Mouse (Mus musculus): ENCODE measurements at regions not wholly inside any gene's neighbourhood (a gene's known extent, or its start where the extent isn't known, plus 50 kb on each side); places are given as distances from the start of the nearest gene placed in this dataset.

DNA sequence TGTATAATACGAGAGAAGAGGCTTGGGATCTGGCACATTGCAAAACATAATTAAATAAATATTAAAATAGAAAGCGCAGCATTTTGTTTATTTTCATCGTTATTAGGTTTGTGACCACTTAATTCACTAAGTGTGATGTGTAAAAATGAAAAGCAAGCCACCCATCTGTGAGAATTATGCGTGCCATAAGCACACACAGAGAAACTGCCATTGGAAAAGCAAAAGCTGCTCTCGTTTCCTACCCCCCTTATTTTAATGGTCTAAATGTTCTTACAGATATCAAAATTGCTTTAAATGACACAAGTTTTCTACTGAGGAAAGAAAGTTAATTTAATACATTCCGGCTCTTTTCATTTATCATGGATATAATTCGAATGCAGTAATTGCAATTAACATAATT is 2780.8 kb upstream of the Gm7489 start:
- no peak for DNase-seq (ENCODE audit: low spot score in 2 of 2)

DNA sequence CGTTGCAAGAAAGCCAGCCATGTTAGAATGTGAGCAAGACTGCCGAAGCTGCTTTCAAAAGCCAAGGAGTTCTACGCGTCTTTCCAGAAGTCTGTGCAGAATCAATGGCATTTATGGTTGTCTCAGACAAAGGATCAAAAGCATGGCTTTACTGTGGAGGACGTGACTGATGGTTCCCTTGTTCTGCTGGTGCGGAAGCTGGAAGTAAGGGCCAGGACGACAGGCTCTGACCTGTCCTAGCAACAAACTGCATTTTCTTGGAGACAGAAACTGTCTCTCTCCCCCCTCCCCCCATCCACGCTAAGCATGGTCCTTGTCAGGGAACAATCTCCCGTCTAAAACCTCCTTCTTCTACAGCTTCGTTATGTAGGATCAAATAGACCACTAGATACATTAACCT is 2780.3 kb upstream of the Gm7489 start:
- no peak for DNase-seq (ENCODE audit: low spot score in 2 of 2)

DNA sequence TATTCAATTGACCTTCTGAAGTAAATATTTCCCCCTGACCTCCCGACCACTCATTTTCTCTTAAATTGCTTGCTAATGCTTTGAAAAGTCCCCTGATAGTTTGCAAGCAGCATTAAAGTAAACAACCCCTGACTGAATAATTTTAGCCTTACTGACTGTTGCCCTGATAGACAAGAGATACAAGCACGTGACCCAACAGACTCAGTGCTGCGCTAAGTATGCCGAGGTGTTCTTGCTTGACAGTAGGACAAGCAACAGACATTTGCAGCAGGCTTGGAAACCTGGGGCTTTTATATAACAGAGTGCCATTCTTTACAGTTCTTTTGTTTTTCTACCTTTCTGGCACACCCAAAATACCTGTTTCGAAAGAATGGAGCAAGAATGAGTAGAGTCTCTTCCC is 2779.9 kb upstream of the Gm7489 start:
- no peak for DNase-seq (ENCODE audit: low spot score in 2 of 2)

DNA sequence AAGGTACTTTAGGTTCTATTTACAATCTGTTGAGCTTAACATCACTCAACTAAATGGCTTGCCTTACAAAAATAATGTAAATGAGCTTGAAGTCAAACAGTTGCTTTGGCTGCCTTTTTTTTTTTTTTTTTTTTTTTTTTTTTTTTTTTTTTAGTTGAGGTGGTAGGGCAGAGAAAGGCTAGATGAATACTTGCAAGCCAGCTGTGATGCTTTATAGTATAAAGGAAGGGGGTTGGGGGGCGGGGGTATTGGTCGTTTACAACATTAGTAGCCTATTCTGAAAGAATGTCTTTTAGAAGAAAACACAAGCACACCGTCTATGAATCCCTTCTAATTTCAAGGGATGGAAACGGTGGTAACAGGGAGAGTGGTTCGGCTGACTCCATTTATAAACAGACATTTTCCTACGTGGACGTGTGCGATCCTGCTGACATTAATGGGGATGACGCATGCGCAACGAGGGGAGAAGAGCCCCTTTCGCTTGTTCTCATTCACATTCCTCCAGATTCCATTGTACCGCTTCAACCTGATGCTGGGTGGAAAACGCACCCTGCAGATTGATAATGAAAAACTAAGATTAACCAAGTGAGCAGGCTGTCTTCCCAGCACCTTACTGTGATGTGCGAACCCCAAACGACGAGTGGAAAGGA is 2779.2 kb upstream of the Gm7489 start:
- no peak for DNase-seq (ENCODE audit: low spot score in 2 of 2)

DNA sequence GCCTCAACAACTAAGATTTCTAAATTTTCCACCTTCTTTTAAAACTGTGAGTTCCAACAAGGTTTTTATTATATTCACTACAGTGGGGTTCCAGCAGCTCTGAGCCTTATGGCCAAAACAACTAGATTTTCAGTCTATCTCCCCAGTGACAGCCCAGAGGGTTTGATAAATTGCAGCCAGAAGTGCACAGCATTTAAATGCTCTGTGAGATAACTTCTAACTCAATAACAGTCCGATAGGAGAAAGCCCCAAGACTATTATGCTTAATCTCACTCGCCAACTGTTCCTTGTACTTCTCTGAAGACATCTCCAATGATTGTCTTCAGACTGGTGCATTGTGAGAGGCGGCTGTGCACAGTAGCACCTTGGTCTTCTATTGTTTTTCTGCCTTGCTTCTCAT is 2774.5 kb upstream of the Gm7489 start:
- DNase-seq (ENCODE audit: low spot score in 2 of 2): no peak

DNA sequence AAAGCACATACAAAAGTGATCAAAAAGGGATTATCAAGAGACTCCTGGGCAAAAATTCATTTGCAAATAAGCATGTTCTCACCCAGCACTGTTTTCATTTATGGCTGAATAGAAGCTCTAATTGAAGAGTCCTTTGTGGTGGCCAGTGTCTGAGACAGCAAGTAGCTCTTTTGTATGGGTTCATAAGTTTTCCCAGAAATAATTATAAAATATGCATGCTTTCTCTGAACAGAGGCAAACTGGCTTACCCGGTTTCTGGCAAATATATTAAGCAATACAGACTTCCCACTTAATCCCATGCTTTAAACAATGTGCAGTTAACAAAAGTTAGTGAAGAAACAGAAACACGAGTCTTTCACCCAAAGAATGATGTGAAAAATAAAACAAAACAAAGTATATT is 2758.8 kb upstream of the Gm7489 start:
- DNase-seq (ENCODE audit: low spot score in 2 of 2): no peak

DNA sequence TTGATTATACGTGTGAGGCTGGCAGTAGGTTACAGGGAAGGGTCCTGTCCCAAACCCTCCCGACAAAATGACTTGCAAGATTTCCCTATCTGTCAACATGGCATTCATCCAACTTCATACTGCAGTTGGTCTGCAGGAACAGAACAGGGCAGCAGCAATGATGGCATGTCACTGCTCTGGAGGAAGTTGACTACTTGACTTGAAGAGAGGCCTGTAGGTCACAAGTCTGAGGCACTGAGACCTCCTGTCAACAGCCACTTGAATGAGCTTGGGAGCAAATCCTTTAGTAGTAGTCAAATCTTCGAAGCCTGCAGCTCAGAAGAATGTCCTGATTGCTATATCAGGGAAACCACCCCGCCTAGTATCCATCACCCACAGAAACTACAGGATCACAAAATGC is 2753.7 kb upstream of the Gm7489 start:
- no peak for DNase-seq (ENCODE audit: low spot score in 2 of 2)

DNA sequence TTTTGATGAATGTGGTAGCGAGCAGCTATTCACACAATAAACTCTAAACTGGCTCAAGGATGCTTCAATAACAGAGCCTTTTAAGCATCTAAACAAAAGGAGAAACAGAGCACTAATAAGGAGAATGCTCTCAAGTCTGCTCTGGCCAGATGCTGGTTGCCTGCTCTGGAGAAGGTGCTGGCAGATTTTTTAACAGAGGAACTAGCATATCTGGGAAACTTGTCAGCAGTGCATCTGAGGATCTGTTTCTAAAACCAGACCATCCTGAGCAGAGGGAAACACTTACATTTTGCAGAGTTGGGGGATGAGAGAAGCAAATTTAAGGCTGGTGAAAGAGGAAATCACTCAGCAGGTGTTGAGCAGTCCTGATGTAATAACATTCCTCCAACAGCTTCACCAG is 2748.6 kb upstream of the Gm7489 start:
- DNase-seq (ENCODE audit: low spot score in 2 of 2): peak; percentile 3 to 6

DNA sequence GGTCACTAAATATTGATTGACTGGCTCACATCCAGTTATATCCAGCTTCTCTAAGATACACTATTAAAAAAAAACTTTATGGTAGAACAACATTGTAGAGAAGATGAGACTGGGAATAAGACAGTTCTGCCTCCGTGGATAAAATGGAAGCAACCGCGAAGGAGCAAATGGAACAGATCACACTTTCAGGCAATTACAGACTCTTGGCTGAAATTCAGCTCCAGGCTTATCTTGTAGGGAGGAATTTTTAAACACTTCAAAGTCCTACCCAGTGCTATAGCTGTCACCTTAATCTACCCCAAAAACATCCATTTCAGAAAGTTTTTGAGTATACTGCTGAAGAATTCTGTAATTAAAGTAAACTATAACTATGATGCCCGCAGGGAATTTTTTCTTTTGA is 2745.2 kb upstream of the Gm7489 start:
- peak in 1 of 2 experiments; percentile 11 for DNase-seq (ENCODE audit: low spot score in 2 of 2)

DNA sequence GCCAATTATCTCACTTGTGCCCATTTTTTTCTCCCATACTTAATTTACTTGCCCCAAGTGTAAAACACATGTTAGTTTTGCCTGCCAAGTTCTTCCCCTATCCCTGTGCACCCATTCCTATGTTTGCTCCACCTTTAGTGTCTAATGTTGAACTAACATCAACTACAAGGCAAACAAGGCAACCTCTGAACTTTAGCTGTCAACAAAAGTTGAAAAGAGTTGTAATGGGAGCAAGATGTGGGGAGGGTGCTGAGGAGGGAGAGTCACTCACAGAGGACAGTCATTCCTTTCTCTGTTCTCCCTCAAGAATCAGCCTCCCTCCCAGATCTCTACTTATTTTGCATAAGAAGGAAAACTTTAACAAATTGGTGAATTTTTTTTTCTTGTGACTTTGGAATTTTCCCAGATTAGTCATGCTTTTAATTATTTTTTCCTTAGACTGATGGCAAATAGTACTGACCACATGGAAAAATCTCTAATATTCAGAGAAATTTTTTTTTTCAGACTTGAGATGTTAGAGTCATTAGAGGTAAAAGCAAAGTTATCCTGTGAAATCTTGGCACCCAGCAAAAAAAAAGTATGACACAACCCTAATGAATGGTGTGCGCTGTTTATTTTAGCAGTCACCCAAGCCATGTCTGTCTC is 2710.6 kb upstream of the Gm7489 start:
- DNase-seq (ENCODE audit: low spot score in 2 of 2): no peak

DNA sequence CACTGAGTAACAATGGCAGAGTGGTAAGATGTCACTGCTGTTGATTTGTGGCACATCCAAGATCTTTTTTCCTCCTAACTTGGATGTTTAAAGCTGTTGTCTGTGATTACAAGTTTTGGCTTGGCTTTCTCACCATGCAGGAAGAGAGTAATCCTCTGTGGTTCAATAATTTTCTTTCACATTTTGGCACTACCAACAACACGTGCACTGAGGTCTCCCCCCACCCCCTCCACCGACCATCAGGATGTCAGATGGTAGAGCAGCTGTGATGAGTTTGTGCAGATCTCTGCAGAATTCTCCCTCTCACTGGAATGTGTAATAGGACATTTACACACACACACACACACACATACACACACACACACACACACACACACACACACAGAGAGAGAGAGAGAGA is 2708.2 kb upstream of the Gm7489 start:
- DNase-seq (ENCODE audit: low spot score in 2 of 2): no peak

DNA sequence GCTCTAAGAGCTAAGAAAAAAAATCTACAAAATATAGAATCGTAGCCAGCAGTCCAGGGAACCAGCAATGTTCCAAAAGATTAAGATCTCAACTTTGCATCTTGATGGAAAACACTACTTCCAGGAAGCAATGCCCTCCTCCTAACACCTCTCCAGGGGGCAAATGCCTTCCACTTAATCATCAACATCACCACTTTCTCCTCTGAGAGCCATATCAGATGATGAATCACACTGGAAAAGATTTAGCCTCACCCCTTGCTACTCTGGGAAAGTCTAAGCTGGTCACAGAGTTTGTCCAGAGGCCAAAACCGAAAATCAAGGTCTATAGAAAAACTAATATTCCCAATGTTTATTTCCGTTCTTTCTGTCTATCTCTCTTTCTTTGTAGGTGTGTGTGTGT is 2695.6 kb upstream of the Gm7489 start:
- DNase-seq (ENCODE audit: low spot score in 2 of 2): no peak

DNA sequence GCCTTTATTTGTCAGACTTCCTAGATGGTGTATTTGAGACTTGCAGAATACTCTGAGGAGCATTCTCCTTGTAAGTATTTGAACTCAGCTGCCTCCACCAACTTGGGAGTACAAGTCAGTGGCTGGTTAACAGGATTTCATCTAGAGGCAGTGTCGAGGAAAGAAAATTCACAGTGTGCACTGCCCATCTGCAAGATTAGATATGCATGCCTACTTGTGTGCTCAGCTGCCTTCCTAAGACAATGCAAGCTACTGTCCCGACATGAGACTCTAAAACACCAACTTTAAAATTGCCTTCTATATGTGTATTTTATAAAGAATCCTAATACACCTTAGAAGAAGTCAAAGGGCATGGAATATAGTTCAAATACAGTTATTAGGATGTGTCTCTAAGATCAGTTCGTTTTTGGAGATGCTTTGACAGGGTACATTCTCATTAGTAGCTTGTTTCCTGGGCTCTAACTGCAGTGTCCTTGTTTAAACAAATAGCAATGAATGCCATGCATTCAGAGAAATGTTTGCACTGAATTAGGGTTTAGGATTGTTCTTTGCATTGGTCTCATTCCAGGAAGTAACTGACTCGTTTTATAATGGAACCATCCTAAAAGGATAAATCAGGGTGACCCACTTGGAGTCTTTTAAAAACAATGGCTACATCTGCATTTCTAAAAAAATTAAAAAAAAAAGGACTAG is 2687.1 kb upstream of the Gm7489 start:
- no peak for DNase-seq (ENCODE audit: low spot score in 2 of 2)

DNA sequence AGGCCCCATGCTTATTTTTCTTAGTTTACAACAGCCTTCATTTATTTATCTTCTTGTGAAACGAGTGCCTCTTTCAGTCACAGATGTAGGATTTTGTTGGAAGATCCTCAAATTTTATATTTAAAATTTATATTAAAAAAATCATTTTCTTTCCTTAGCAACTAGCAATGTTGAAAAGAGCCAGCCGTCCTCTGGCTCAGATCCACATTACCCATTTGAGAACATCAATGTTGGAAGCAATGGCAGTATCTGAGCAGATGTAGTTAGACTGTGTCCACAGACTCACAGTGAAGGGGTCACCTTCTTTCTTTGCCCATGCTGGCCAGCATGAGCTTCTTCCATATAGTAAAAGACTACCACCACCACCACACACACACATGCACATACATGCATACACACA is 2681.4 kb upstream of the Gm7489 start:
- DNase-seq (ENCODE audit: low spot score in 2 of 2): peak in 1 of 2 experiments; percentile 8

DNA sequence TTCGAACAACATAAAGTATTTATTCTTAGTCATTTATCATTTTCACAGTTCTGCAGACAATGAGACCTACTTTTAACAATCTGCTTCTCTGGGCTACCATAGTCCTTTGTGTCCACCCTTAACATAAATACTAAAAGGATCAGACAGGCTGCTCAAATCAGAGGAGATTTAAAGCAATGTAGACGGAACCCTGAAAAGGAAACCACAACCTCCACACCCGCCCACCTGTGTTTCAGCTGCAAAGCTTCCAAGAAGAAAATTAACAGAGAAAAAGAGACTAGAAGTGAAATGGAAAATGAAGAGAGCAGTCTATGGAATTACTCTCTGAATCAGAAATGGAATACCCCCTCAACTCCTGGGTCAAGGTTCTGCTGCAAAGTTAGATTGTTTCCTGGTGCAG is 2678.7 kb upstream of the Gm7489 start:
- DNase-seq (ENCODE audit: low spot score in 2 of 2): peak in 1 of 2 experiments; percentile 7

DNA sequence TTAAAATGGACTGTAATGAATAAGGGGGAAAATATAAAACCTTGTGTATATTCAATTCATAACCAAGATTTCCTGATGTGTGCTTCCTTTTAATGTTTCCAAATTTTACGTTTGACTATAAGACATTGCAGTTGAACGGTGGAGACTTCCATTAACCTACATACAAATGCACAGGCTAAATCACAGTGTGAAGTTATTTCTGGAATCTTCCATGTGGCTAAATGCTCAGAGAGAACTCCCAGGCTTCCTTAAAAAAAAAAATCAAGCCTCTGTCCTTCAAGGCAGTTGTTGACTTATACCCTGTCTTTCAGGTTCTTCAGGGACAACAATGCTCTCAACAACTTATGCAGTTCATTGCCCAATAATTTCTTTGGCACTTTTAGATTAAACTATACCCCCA is 2677.9 kb upstream of the Gm7489 start:
- no peak for DNase-seq (ENCODE audit: low spot score in 2 of 2)

DNA sequence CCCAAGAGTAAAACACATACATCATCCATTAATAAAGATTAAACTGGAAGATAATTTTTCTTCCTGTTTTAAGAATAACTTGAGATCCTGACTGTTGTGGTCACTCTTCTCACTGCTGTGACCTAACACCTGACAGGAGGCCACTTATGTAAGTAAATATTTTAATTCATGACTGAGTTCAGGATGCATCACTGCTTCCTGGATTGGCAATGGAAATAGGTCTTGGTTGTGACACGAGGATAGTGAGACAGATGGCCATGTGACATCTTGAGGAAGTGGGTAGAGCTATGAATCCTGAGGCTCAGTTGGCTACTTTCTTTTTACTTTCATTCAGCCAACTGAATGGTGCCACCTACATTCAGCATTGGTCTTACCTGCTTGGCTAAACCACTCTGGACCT is 2649.8 kb upstream of the Gm7489 start:
- no peak for DNase-seq (ENCODE audit: low spot score in 2 of 2)

DNA sequence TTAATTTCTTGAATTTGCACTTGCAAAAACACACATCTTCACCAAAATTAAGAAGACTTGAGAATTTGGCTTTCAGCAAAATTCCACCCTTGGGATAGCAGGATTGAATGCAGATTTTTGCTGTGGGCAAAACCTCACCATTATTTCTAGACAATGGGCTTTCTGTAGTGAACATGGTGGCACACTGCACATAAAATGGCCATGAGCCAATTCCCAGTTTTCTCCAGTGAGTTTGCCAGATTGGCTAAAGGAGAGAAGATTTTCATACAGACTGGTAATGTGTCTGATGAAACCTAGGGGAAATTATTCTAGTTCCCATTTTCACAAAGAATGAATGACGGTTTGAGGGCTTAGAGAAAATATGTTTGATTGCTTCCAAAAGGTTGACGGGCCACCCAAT is 2640.1 kb upstream of the Gm7489 start:
- DNase-seq (ENCODE audit: low spot score in 2 of 2): no peak

DNA sequence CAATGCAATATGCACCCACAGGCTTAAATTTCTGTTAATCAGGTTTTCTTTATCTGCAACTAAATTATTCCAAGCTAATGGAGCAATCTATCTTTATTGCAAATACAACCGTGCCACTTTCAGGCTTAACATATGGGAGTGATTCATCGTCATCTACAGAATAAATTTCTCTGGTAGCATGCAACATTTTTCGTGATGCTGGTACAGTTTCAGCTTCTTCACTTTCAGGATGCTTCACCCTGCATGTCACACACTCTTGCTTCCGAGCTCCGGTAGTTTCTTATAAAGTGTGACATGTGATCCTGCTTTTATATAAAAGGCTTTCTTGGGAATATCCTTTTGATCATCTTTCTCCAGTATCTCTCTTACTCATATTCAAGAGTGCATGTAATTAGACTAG is 2637.4 kb upstream of the Gm7489 start:
- no peak for DNase-seq (ENCODE audit: low spot score in 2 of 2)

DNA sequence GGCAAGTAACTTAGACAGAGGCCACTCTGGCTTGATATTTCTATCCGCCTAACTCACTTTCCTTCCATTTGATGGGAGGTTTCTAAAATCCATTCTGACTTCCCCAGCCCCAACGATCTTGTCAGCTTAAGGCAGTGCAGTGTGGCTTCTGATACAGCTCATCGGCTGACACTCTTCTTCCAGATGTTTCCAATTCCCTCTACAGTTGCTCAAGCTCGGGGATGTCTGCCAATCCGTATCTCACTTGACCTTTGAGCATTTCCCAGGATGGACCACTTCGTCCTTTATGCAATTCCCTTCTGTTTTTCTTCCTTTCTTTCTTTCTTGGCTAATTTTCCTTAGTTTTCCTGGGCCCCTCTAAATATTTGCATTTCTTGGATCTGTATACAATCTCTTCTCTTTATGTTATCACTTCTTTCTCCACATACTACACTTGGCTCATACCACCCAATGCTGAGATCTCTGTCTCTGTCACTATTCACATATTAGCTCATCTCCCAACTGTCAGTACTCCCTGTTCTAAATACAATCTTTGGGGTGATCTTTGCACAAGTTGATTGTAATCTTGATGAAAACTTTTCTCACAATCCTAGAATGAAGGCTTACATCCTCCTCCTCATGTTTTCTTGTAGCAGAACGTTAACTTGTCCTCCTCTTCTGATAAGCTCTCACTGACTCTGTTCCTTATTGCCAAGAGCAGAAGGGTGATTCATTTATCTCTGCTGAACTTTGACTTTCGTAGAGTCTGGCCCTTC is 2636.5 kb upstream of the Gm7489 start:
- DNase-seq (ENCODE audit: low spot score in 2 of 2): no peak

DNA sequence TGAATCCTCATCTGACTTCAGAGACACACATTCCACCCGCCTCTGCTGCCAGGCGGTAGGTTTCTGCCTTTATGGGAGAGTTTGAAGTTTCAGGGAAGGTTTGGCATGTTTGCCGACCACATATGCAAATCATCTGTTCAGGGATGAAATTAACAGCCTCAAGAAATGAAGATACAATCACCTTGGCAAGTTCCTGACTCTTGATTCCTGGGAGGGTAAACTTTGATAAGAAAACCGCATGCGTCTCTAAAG is 2636.0 kb upstream of the Gm7489 start:
- DNase-seq (ENCODE audit: low spot score in 2 of 2): no peak

DNA sequence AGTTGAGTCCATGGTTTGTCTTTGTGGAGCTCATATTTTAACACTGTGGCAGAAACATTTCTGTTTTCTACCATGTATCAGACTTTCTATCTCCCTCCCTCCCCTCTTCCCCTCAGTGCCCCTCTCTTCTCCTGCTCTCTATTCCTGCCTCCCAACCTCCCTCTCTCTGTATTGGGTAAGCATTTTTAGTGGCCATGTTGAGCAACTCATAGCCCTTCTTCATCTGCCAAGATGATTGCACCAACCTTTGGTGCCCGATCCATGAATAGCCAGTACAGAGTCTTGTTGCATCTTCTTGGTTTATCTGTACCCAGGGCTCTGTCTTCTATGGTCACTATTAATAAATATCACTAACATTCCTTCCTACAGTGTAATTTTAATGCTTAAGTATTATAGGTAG is 2630.6 kb upstream of the Gm7489 start:
- no peak for DNase-seq (ENCODE audit: low spot score in 2 of 2)

DNA sequence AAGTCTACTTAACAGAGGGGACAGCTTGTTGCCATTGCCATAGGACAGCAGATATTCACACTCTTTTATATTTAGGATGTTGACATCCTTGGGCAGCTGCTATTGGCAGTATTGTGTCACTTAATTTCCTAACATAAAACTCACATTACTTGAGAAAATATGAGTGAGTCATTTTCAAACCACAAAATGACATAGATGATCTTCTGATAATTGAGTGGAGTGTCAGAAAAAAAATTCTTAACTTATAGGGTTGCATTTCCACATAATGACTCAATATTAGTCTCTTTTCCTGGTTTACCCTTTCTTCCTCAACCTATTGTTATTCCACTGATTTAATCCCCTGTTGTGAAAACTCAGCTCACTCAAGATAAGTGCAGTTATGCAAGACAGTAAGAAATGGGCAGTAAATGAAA is 2629.5 kb upstream of the Gm7489 start:
- DNase-seq (ENCODE audit: low spot score in 2 of 2): no peak

All from frontal cortex, postnatal 10 days (tissue).